Mouse (Mus musculus) ES-E14 (cell line): ENCODE measurements at regions not wholly inside any gene's neighbourhood (a gene's known extent, or its start where the extent isn't known, plus 50 kb on each side); places are given as distances from the start of the nearest gene placed in this dataset.

Experiments used
- CHD2 ChIP-seq: IDR thresholded peaks from 2 replicates; pipeline ENCODE4 v1.6.1; 2014; ENCODE audit warnings: mild to moderate bottlenecking, low read depth, low read length, inconsistent platforms
- MAFK ChIP-seq: IDR thresholded peaks from 2 replicates; pipeline ENCODE4 v1.6.1; 2014; ENCODE audit warnings: mild to moderate bottlenecking, low read depth, low read length, inconsistent platforms; ENCODE audit not compliant: insufficient read depth
- ZC3H11A ChIP-seq: IDR thresholded peaks from 2 replicates; pipeline ENCODE4 v1.6.1; 2012; ENCODE audit warnings: low read depth, mild to moderate bottlenecking, inconsistent platforms, low read length, borderline replicate concordance
- ZNF384 ChIP-seq: IDR thresholded peaks from 2 replicates; pipeline ENCODE4 v1.6.1; 2012; ENCODE audit warnings: low read depth, low read length, inconsistent platforms

GRCm38 (mm10) chr2:171985813-171986572 lies 57.3 kb downstream of the Cbln4 start:
- no peak for TF ChIP-seq MAFK
- no peak for TF ChIP-seq ZNF384
- TF ChIP-seq CHD2 = no peak
- TF ChIP-seq ZC3H11A = no peak
